Mouse (Mus musculus): ENCODE data around the gene Elof1. TPM values are rescaled to one million over a fixed set of nuclear protein-coding genes. Genes with fewer than 3 reads are reported as not detected.
"Not testable (repeated sequence)": the region's sequence is repeated elsewhere in the genome, so short reads cannot be mapped to it uniquely, and the experiment has no call there.

The Elof1 gene
- total RNA-seq (2021), result 10 to 100 TPM; 66.9 to 71.1 TPM

DNA sequence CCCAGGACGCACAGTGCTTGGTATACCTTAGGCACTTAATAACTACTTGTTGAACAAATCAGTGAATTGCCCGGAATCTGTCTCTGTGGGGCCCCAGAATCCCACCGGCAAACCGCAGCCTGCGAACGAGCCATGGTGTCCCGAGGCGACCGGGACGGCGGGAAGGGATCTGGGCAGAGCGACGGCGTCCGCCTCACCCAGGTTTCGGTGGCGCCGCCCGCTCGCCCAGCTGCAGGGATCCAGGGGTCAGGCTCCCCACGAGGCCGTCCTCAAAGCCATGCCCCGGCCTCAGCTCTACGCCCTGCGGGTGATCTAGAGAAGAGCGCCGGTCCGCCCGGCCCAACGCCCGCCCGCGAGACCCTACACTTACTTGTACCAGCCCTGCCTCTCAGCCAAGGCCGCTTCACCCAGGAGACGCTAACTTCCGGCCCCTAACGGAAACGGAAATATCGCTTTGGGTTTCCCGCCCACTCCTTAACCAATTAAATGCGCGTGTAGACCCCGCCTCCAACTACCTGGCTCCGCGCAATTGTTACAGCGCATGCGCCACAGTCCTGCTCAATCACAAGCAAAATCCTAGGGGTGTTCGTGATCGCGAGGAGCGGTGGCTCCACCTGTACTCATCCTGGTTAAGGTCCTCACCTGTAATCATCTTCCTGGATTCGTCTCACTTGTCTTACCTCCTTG lies at the start of gene Elof1:
Gene Elof1 (minus strand): TSS at position 433 of the 687 bp plus-strand sequence.
- peak; percentile 94 to 98 for DNase-seq (ENCODE audit: low spot score in 2 of 2)
- intact Hi-C loops (cut with DNase I), result no loop called here

DNA sequence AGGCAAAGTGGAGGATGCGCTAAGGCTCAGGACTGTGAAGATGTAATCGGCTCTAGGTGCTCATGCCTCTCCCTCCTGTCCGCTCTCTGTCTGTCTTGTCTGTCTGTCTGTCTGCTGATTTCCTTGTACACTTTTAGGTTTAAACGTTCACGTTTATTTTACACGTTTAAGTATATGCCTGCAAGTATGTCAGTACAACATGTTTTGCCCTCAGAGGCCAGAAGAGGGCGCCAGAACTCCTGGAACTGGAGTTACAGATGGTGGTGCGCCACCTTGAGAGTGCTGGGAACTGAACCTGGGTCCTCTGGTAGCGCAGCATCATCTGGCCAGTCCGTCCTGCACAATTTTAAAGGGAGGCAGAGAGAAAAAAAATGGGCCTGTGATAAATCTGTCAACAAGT lies 49.7 kb upstream of the Elof1 start:
- intact Hi-C loops (cut with DNase I), result no loop called here
- no peak for DNase-seq (ENCODE audit: low spot score in 2 of 2)

DNA sequence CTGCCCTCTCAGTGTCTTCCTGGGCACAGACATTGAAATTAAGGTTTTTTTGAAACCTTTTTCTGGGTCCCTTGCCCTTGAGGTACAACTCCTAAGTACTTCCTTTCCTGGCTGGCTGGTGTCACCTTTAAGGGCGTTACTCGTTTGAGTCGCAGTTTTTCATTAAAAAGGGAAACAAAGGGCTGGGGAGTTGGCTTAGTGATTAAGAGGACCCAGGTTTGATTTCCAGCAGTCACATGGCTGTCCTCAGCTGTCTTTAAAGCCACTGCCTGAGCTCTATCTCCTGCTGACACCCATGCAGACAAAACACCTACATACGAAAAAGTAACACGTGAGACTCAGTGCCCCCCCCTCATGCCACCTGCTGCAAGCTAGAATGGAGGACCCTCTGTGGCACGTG lies 49.0 kb upstream of the Elof1 start:
- DNase-seq (ENCODE audit: low spot score in 2 of 2), result no peak
- intact Hi-C loops (cut with DNase I), result no loop called here

DNA sequence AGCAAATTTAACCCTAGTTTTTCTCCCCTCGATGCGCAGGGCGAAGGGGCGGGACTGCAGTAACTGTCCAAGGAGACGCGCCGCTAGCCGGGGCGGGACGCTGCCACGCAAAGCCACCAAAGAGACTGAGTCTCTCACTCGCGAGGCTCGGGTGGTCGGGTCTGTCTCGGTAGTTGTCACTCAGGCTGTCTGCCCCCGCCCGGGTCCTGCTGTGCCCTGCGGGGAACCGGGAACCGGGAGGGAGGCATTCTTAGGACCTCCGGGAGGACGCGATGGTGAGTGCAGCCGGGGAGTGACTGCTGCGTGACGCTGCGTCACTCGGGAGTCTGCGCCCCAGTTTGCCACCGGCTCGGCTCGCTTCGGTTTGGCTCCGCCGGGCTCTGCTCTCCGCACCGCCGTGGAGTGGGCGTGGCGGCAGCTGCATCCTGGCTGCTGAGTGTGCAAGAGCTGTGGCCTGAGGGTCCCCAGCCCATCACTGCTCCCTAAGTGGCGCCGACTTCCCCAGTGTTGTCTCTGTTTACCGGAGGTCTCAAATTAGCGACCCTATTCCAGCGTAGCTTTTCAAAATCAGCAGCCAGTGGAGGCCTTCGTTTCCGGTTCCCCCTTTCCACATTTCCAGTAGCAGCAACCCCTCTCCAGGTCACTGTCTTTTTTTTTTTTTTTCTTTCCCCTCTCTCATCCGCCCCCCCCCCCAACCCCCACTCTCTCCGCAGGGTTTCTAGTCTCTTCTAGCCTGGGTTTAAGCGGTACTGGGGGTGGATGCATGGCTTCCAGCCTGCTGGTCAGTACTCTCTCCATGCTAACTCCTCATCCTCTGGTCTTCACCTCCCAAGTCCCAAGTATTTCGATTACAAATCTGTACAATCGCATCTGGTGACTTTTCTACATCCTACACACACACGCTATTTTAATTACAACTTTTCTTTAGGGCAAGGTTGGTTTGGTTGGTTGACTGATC lies 48.0 kb upstream of the Elof1 start:
- DNase-seq (ENCODE audit: low spot score in 2 of 2), result peak; percentile 57
- intact Hi-C loops (cut with DNase I), result no loop called here

DNA sequence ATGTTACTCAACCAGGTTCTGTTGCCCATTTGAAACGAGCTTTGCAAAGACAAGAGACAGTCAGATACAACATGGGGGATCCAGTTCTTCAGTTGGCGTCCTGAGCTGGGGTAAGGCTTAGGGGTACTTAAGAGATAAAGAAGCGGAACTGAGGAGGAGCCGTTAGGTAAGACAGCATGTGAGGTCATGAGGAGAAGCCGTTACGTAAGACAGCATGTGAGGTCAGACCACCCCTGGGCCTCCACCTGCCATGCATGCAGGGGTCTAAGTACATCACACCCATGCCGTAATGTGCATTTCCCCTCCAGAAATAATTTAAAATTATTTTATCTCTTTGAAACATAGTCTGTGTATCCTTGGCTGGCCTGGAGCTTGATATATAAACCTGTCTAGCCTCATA lies 45.9 kb upstream of the Elof1 start:
- no peak for DNase-seq (ENCODE audit: low spot score in 2 of 2)
- intact Hi-C loops (cut with DNase I), result no loop called here

DNA sequence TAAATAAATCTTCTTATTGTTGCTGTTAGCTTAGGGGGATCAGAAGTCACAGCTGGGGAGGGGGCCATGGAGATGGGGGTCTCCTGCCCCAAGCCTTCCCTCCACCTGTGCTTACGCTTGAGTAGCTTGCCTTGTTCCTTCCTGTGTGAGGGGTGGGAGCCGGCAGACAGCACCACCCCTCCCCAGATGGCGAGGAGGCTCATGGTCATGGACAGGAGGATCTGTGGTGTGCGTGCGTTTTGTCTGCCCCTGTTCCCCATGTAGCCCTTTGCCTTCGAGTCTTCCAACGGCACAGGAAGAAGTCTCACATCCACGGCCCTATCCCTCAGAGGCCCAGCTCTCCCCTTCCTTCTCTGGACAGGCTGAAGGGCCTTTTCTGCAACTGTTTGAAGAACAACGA lies 45.3 kb upstream of the Elof1 start:
- intact Hi-C loops (cut with DNase I), result no loop called here
- DNase-seq (ENCODE audit: low spot score in 2 of 2), result no peak

DNA sequence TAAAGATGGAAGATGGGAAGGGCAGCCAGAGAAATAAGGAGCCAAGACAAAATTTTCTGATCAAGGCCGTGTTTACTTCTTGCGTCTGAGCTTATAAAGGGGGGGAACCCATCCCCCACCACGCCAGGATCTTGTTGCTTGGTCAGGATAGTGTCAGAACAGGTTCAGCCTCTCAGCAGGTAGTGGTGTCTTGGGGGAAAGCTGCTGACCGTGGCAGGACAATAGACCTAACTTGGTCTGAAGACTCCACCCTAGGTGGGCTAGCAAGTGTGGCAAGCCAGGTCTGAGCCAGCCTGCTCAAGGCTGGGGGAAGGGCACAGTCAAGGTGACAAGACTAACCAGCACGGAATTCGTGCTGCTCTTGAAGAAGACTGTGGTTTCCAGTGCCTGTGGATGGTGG lies 44.3 kb upstream of the Elof1 start:
- intact Hi-C loops (cut with DNase I), result no loop called here

DNA sequence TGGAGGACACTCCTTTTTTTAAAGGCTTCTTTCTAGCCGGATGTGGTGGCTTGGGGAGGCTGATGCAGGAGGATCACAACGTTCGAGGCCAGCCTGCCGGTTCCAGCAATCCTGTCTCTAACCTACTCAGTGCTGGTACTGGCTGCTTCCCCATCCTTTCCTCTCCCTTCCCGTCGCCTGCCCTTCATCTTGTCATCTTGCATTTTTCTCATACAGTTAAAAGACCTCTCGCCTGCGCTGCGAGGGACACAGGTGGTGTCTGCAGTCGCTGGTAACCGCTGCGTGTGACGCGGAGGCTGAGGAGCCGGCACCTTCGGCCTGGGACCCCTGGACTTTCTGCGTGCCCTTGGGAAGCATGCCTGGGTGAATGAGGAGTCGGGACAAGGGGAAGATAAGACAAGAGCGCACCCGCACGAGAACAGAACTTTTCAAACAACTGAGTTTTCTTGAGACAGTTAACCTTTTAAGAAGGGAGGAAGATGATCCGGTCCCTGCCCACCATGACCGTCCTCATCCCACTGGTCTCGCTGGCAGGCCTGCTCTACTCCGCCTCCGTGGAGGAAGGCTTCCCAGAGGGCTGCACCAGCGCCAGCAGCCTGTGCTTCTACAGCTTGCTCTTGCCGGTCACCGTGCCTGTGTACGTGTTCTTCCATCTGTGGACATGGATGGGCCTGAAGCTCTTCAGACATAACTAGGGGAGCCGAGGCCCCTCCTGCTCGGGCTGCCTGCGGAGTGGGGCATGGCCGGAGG lies 40.7 kb upstream of the Elof1 start:
- DNase-seq (ENCODE audit: low spot score in 2 of 2), result peak in 1 of 2 experiments; percentile 7
- intact Hi-C loops (cut with DNase I), result loop anchor here (2.0 to 5.0 kb wide), 2 partner anchors 67 to 255 kb away; partner anchors contain the start of genes 9530077C05Rik and Zfp809

More for the DNA sequence above, 44.3 kb upstream of the Elof1 start:
- no peak for DNase-seq (ENCODE audit: low spot score in 2 of 2)

DNA sequence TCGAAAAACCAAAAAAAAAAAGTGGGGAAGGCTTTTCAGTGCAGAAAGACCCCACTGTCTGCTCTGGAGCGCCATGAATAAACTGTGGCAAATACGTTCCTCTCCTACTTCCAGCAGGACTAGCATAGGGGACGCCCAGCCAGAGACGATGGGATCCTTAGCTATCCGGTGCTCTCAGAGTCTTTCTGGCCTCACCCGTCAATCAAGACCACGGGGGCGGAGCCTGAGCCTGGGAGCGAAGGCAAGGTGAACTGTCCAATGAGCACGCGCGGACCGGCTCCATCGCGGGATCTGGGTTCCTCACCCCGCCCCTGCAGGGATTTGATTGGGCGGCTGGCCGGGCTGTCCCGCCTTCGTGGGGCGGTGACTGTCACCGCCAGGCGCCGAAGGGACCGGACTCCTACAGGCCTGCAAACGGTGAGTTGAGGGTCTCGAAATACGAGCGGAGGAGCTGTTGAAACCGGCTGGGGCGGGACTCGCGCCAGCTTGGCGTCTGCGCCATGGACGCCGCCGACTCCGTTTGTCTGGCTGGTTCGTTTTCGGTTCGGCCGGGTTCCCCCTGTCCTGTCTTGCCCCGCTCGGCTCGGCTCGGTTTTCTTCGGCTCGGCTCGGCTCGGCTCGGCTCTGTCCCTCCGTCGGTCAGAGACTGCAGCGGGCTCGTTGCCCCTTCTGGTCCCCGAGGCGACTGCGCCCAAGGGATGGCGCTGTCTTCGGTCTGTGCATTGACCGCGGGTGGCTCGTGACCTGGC lies 39.7 kb upstream of the Elof1 start, which contains the start of gene Pigyl:
Gene Pigyl (plus strand): TSS at position 350 of the 749 bp plus-strand sequence.
- DNase-seq (ENCODE audit: low spot score in 2 of 2), result peak; percentile 98 to 99
- intact Hi-C loops (cut with DNase I), result loop anchor here (2.0 to 5.0 kb wide), 2 partner anchors 68 to 256 kb away; partner anchors contain the start of genes 9530077C05Rik and Zfp809

DNA sequence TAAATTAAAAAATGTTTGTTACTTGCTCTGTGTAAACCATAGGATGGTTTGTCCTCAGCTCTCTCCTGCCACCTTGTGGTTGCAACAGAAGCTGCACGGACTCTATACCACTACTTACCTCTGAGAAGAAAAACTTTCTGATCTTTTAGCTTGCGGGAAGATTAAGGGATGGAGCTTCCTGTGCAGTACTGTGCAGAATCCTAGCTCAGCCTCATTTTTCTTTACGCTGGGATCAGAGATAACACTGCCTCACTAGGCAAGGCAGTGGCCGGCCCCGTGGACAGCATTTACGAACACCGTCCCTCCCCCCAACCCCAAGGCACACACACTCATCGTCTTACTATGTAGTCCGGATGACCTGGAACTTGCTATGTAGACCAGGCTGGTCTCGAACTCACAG lies 38.6 kb upstream of the Elof1 start:
- peak; percentile 75 to 76 for DNase-seq (ENCODE audit: low spot score in 2 of 2)
- intact Hi-C loops (cut with DNase I), result loop anchor here (2.0 to 5.0 kb wide), 2 partner anchors 69 to 257 kb away; partner anchors contain the start of genes 9530077C05Rik and Zfp809

DNA sequence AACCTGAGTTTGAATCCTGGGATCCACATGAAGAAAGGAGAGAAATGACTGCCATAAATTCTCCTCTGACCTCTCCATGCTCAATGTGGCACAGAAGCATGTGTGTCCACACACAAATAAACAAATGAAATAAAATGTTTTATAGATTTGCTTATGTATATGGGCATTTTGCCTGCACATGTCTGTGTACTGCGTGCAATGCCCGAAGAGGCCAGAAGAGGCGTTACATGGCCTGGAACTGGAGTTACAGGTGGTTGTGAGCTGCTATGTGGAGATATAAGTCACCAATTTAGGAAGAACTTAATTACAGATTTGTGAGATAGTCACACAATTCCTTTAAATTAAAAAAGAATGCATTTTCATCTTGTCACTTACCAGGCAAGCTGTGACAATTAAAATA lies 36.8 kb upstream of the Elof1 start:
- no peak for DNase-seq (ENCODE audit: low spot score in 2 of 2)
- intact Hi-C loops (cut with DNase I), result no loop called here

DNA sequence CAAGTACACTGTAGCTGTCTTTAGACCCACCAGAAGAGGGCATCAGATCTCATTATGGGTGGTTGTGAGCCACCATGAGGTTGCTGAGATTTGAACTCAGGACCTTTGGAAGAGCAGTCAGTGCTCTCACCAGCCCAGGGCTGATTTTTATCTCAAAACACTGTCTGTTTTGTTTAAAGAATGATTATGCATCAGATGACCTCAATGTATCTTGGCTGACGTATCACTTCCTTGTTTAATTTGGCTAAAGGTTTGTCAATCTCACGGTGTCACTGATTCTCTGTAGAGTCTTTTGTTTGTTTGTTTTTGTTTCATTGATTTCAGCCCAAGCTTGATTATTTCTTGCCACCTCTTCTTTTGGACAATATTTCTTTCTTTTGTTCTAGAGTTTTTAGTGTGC lies 34.0 kb upstream of the Elof1 start:
- DNase-seq (ENCODE audit: low spot score in 2 of 2), result no peak
- intact Hi-C loops (cut with DNase I), result no loop called here

DNA sequence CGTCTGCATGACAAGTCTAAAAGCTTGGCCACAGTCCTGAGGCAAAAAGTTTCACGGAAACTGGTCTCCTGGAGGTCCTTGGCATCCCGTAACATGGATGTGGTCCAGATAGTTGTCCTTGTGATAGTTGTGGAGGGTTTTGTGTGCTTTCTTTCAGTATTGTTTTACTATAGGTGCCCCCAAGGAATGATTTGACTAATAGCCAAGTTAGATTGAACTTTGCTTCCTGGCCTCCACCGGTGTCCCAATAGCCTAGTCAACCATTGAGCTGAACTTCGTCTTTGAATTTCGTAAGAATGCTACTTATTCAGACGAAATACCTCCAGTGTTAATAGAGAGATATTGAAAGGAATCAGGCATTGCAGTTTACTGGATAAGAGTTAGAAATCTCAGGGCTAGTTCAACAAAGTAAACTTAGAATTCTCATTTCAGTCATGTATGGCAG lies 33.3 kb upstream of the Elof1 start:
- intact Hi-C loops (cut with DNase I); DNase-seq (ENCODE audit: low spot score in 2 of 2): not testable (repeated sequence)

DNA sequence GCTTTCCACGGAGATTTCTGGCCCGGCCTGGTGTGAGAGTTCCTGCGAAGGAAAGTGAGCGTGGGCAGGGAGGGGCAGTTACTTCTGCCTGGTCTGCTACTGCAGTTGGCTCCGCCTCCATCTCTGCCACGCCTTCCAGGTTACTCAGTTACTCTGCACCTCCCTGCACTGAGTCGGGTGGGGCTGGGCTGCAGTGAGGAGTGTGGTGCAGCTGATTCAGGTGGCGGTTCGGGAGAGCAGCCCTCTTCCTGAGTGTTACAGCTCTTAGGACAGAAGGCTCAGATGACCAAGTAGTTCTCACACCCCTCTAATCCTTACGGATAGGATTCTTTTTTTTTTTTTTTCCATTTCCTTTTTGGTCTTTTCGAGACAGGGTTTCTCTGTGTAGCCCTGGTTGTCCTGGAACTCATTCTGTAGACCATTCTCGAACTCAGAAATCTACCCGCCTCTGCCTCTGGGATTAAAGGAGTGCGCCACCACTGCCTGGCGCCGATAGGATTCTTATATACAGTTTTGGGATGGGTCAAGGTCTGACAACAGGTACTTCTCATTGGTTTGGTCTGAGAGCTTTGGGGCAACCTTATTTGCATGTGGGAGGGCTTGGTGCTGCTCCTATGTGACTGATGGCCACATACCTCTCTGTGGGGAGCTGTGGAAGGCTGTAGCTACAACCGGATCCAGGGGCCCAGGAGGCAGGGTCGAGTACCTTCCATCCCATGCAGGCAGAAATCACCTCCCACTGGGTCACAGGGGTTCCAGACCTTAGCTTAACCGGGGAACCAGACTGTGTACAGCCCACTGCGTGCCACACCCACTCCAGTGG lies 32.7 kb upstream of the Elof1 start:
- intact Hi-C loops (cut with DNase I), result no loop called here
- no peak for DNase-seq (ENCODE audit: low spot score in 2 of 2)

DNA sequence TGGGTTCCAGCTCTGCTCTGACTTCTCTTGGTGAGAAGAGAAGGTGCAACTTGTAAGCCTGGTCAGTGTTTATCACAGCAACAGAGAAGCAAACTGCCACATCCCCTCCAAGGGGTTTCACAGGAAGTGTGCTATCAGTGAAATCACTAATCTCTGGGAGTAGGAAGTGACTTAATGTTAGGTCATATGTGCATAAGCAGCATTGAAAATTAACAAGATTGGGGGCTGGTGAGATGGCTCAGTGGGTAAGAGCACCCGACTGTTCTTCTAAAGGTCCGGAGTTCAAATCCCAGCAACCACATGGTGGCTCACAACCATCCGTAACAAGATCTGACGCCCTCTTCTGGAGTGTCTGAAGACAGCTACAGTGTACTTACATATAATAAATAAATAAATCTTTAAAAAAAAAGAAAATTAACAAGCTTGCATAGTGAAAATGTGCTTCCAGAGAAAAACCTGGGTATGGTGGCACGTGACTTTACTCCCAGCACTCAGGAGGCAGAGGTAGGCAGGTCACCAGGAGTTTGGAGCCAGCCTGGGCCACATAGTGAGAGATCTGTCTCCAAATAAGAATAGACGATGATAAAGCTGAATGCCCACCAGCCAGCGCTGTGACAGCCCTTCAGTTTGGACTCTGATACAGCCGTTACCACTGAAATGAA lies 27.5 kb upstream of the Elof1 start:
- intact Hi-C loops (cut with DNase I), result loop anchor here (5.0 kb wide), 1 partner anchor 167 kb away; no protein-coding TSS in a partner anchor
- DNase-seq (ENCODE audit: low spot score in 2 of 2), result no peak

DNA sequence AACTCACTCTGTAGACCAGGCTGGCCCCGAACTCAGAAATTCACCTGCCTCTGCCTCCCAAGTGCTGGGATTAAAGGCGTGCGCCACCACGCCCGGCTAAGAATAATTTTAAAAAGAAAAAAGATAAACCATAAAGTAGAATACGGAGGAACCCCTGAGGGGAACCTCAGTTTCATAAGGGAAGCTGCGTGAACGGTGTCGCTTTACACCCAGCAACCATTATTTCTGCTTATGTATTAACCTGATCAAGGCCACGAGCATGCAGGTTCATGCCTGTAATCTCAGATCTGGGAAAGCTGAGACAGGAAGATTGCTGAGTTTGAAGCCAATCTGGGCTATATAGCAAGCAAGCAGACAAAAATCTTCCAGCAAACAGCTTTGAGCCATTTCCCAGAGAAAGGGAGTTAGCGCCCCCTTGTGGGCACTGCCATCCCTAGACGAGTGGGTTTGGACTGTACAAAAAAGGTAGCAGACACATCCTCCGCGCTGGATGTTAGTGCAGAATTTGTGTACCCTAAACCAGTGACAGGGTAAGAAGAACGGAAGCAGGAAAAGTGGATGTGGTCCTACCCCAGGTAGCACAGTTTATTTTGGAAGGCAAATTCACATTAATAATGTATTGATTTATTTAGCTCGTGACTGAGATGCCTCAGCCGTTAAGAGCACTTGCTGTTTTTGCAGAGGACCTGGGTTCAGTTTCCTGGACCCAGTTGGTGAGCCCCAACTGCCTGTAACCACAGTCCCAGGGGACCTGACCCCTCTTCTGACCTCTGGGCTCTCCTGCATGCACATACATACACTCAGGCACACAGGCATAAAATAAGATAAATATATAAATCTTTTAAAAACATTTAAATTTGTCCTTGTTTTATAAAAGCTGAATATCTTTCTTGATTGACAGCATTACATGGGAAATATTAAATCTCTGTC lies 26.4 kb upstream of the Elof1 start:
- peak; percentile 84 to 92 for DNase-seq (ENCODE audit: low spot score in 2 of 2)
- intact Hi-C loops (cut with DNase I), result loop anchor here (2.0 to 5.0 kb wide), 2 partner anchors 77 to 166 kb away; no protein-coding TSS in a partner anchor

Measured in left cerebral cortex, postnatal 25 days (tissue).